Mouse (Mus musculus): ENCODE results near the gene Gjb5. TPM values are rescaled to one million over a fixed set of nuclear protein-coding genes. Genes with fewer than 3 reads are reported as not detected.
A peak's percentile ranks its signal among the peaks of the same experiment; 100 is the strongest.

Gene Gjb5
- polyA plus RNA-seq, 1 experiment from 2014 or later: 0.37 TPM

DNA sequence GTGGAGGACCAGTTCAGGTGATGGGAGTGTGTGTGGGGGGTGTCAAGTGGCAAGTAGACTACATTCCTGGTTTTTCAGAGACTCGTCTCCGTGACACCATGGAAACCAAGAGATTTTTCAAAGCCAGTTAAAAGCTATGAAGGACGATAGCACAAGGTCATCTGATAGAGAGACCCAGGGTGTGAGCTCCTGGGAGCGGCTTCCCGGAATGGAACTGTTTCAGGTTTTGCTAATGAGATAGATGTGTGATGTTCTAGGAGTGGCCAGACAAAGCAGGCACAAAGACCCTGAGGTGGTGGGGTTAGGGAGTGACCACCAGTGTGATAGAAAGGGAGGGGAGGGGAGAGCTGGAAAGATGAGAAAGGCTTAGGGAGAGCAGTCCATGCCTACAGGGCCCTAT is 13.0 kb downstream of the Gjb5 start:
- H3K4me3 ChIP-seq: no peak overlapping the region
- H3K27ac ChIP-seq (replicated peaks): no peak overlapping the region
- H3K9ac ChIP-seq: no peak overlapping the region
- H3K27me3 ChIP-seq (replicated peaks): peaks cover 8% of the 10 kb centered on the region; the same call in 1 of the 2 replicates
- no peak overlapping the region for H3K4me2 ChIP-seq
- H3K36me3 ChIP-seq: no peaks in the 10 kb centered on the region
- no peaks in the 10 kb centered on the region for H3K4me1 ChIP-seq
- ATAC-seq (ENCODE audit: extremely low read depth, insufficient number of reproducible peaks, low FRiP score, low TSS enrichment): no peak
- WGBS: 61% methylated on average over 5 of the region's 5 CpGs
- H3K9me3 ChIP-seq: no peaks in the 10 kb centered on the region

DNA sequence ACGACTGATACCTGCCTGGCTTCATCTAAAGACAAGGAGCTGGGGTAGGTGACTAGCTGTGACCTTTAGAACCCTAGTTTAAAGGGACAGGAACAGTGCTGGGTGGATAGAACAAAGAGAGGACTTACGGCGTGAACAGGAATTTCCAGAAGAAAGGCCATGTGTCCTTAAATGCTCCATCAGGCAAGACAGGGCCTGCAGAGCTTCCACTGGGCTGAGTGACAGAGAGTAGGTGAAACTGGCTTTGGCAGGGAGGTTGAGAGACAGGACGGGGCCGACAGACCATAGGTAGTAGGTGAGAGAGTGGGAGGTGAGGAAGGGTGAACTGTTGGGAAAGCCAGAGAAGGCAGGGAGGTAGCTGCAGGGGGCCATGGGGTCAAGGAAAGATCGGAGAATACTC is 16.6 kb downstream of the Gjb5 start:
- peaks cover 5% of the 10 kb centered on the region; the same call in 1 of the 2 replicates for H3K27me3 ChIP-seq (replicated peaks)
- H3K9me3 ChIP-seq: no peaks in the 10 kb centered on the region
- H3K36me3 ChIP-seq: no peaks in the 10 kb centered on the region
- 47% methylated on average over 6 of the region's 6 CpGs for WGBS
- no peak for ATAC-seq (ENCODE audit: extremely low read depth, insufficient number of reproducible peaks, low FRiP score, low TSS enrichment)
- H3K4me1 ChIP-seq: no peaks in the 10 kb centered on the region
- H3K4me2 ChIP-seq: no peak overlapping the region
- H3K4me3 ChIP-seq: no peak overlapping the region
- H3K27ac ChIP-seq (replicated peaks): no peak overlapping the region
- no peak overlapping the region for H3K9ac ChIP-seq

DNA sequence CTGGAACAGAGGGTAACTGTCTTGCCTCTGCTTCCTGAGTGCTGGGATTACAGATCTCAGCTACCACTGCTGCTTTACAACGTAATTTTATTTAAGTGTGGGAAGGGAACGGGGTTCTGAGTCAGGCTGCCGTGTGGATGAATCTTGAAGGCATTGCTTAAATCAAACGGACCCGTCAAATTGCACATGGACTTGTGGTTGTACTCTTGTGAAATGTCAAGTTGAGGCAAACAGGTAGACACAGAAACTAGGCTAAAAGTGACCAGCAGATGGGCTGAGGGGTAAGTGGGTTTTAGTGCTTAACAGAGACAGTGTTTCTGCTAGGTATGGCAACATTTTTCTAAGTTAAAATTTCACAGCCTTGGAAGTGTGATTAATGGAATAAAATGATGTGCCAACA is 20.3 kb downstream of the Gjb5 start:
- Histone ChIP-seq H3K27ac (replicated peaks) (no peak overlapping the region), H3K9ac (no peak overlapping the region), H3K4me3 (no peak overlapping the region), H3K4me1 (no peaks in the 10 kb centered on the region), H3K36me3 (no peaks in the 10 kb centered on the region), H3K9me3 (no peaks in the 10 kb centered on the region), H3K27me3 (replicated peaks) (peaks cover 11% of the 10 kb centered on the region), H3K4me2 (no peak overlapping the region)
- WGBS: 82% methylated on average over 5 of the region's 5 CpGs
- no peak for ATAC-seq (ENCODE audit: extremely low read depth, insufficient number of reproducible peaks, low FRiP score, low TSS enrichment)

DNA sequence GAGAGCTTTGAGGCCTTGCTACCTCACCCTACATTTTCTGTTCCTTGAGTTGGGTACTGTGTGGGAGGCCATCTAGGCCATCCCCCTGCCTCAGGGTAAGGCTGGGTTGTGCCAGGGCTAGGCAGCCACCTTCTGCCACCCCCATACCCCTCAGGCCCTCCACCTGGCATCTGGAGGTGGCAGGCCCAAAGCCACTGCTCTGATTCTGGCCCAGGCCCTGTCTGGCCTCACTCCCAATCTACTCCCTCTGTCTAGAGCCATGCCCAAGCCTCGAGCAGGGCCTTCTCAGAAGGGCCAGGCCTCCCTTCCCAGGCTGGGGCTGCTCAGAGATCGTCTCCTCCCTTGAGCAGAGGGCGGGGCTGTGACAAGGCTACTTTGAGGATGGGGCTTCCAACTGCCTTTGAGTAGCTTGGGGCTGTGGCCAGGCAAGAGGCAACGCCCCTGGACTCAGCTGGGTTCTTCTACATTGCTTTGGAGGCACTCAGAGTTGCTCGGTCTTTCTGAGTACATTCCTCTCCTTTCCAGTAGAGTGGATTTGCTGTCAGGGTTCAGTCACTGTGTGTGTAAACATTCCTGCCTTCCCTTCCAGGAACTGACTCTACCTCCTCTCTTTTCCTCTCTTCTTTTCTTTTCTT is 23.0 kb downstream of the Gjb5 start:
- peaks cover 33% of the 10 kb centered on the region for H3K27me3 ChIP-seq (replicated peaks)
- H3K4me3 ChIP-seq: no peak overlapping the region
- H3K27ac ChIP-seq (replicated peaks): no peak overlapping the region
- H3K4me2 ChIP-seq: no peak overlapping the region
- H3K9ac ChIP-seq: no peak overlapping the region
- H3K36me3 ChIP-seq: no peaks in the 10 kb centered on the region
- no peaks in the 10 kb centered on the region for H3K9me3 ChIP-seq
- H3K4me1 ChIP-seq: peaks cover 15% of the 10 kb centered on the region
- WGBS: 26% methylated on average over 5 of the region's 5 CpGs
- ATAC-seq (ENCODE audit: extremely low read depth, insufficient number of reproducible peaks, low FRiP score, low TSS enrichment): no peak

DNA sequence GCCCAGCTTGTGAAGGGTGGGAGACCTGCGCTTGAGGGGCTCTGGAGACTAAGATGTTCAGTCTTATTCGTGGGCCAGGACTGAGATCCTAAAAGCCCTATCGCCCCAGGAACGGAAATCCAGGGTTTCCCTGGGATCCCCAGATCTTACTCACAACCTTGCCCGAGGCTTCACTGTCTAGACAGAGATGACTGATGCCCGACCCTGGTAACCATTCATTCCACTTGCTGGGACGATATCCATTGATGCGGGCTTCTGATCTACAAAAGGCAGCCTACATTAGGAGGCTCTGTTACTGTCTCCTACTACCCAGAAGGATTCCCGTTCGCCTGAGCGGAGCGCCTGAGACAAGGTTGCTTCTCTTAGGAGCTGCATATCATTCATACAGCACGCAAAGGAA is 26.8 kb downstream of the Gjb5 start:
- no peaks in the 10 kb centered on the region for H3K9me3 ChIP-seq
- H3K9ac ChIP-seq: no peak overlapping the region
- 20% methylated on average over 13 of the region's 13 CpGs for WGBS
- peak overlapping the region; percentile 60; the same call in 1 of the 2 replicates for H3K4me2 ChIP-seq
- ATAC-seq (ENCODE audit: extremely low read depth, insufficient number of reproducible peaks, low FRiP score, low TSS enrichment): no peak
- H3K4me1 ChIP-seq: peaks cover 20% of the 10 kb centered on the region
- no peak overlapping the region for H3K4me3 ChIP-seq
- no peak overlapping the region for H3K27ac ChIP-seq (replicated peaks)
- no peaks in the 10 kb centered on the region for H3K36me3 ChIP-seq
- H3K27me3 ChIP-seq (replicated peaks): peaks cover 70% of the 10 kb centered on the region

DNA sequence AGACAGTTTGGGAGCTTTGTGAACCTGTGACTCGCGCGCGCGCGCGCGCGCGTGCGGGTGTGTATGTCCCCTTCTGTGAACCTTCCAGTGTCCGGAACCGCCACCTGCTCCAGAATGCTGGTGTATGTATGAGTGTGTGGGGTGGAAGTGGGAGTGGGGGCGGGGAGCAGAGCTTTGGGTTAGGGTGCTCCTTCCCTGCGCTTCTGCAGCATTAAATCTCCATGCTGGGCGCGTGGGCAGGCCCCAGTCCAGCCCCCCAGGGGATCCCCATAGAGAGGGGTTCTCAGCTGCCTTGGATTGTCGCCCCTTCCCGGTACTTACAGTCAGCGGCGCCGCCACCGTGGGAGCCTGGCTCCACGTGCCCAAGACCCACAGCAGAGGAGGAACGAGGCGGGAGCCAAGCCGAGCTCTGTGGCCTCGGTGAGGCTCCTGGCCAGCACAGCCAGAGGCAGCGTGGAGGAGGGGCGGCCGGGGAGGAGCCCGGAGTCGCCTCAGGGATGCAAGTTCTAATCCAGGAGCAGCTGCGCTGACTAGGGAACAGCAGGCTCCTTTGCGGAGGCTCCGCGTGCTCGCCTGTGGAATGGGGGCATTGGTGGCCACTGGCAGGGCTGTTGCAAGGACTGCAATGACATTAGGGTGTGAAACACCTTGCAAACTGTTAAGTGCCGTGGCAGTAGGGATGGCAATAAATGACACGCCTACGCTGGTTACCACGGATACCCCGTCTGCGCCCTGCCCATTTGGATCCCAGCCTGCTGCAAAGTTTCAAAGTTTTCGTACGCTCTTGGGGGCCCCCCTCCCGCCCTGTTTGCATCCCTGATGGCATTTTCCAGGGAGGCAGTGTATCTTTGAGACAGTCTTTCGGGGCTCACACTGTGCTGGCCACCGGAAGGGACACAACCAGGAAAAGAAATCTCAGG is 27.5 kb downstream of the Gjb5 start, which contains the start of gene Gjb3:
Gene Gjb3, minus strand, starts transcription at position 664 of the 920 bp plus-strand sequence.
- 2% methylated on average over 48 of the region's 49 CpGs for WGBS
- Histone ChIP-seq H3K27ac (replicated peaks) (no peak within 1 kb of the TSS), H3K9me3 (no peaks in the 10 kb centered on the region), H3K27me3 (replicated peaks) (peaks cover 77% of the 10 kb centered on the region), H3K36me3 (no peaks in the 10 kb centered on the region), H3K9ac (peak within 1 kb of the TSS; percentile 59), H3K4me1 (peaks cover 20% of the 10 kb centered on the region), H3K4me2 (peak within 1 kb of the TSS; percentile 60), H3K4me3 (peak within 1 kb of the TSS; percentile 39)
- ATAC-seq (ENCODE audit: extremely low read depth, insufficient number of reproducible peaks, low FRiP score, low TSS enrichment): no peak

DNA sequence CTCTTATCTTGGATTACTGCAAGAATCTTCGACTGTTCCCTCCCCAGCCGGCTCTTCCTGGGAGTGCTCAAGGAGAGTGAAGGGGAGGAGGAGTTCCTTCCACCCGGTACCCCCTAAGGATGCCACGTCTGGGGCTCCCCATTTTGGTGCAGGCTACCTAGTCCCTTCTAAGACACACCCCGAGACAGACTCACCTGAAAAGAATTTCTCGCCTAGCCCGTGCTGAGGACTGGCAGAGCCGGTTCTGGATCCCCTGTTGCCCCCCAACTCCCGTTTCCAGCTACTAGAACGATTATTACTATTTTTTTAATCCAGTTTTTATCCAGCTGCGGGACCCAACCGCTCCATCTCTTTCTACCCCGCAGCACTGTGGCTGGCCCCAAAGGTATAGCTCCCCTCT is 28.2 kb downstream of the Gjb5 start:
- Histone ChIP-seq H3K36me3 (no peaks in the 10 kb centered on the region), H3K4me3 (peak overlapping the region; percentile 39), H3K9ac (0 out of 2 replicates have a peak overlapping the region, but pooled peaks have one; percentile 59), H3K27me3 (replicated peaks) (peaks cover 83% of the 10 kb centered on the region), H3K4me2 (peak overlapping the region; percentile 60), H3K27ac (replicated peaks) (no peak overlapping the region), H3K4me1 (peaks cover 20% of the 10 kb centered on the region), H3K9me3 (no peaks in the 10 kb centered on the region)
- no peak for ATAC-seq (ENCODE audit: extremely low read depth, insufficient number of reproducible peaks, low FRiP score, low TSS enrichment)
- WGBS: 2% methylated on average over 13 of the region's 13 CpGs

DNA sequence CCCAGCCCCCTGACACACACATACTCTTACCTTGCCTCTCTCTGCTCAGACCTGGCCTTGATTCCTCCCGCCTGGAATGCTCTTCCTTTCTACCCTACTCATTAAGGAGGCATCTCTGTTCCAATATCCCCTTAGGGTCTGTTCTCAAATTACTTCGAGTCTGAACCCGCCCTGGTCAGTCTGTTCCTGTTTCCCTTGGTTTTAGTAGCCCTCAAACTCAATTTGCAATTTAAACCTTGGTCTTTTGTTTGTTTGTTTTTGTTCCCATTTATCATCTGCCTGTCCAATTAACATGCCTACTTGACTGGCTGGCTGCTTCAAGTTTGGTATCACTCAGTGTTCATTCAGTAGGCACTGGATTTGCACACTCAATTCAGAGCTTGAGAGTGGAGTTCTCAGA is 28.9 kb downstream of the Gjb5 start:
- no peak overlapping the region for H3K9ac ChIP-seq
- H3K27ac ChIP-seq (replicated peaks): no peak overlapping the region
- no peak overlapping the region for H3K4me3 ChIP-seq
- no peak for ATAC-seq (ENCODE audit: extremely low read depth, insufficient number of reproducible peaks, low FRiP score, low TSS enrichment)
- peaks cover 20% of the 10 kb centered on the region for H3K4me1 ChIP-seq
- peaks cover 86% of the 10 kb centered on the region for H3K27me3 ChIP-seq (replicated peaks)
- 19% methylated on average over 3 of the region's 3 CpGs for WGBS
- no peaks in the 10 kb centered on the region for H3K36me3 ChIP-seq
- H3K9me3 ChIP-seq: no peaks in the 10 kb centered on the region
- H3K4me2 ChIP-seq: no peak overlapping the region

DNA sequence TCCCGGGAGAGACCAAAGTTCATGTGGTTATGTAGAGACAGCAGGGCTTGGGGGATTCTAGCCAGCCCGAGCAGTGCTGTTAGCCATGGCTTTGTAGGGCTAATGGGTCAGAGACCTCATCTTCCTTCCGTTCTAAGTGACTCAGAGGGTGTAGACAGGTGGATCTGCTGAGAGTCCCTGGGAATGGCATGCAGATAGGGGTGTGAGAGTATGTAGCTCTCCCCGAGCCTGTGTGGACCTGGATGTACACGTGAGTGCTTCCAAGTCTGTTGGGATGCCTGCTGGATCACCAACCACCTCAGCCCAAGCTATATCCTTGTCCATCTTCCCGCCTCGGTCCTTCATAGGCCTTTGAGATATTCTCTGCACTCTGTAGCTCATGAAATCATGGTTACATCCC is 29.6 kb downstream of the Gjb5 start:
- Histone ChIP-seq H3K36me3 (no peaks in the 10 kb centered on the region), H3K4me2 (no peak overlapping the region), H3K4me1 (peaks cover 20% of the 10 kb centered on the region), H3K4me3 (no peak overlapping the region), H3K9me3 (no peaks in the 10 kb centered on the region), H3K9ac (no peak overlapping the region), H3K27me3 (replicated peaks) (peaks cover 89% of the 10 kb centered on the region), H3K27ac (replicated peaks) (no peak overlapping the region)
- WGBS: 45% methylated on average over 7 of the region's 7 CpGs
- no peak for ATAC-seq (ENCODE audit: extremely low read depth, insufficient number of reproducible peaks, low FRiP score, low TSS enrichment)

DNA sequence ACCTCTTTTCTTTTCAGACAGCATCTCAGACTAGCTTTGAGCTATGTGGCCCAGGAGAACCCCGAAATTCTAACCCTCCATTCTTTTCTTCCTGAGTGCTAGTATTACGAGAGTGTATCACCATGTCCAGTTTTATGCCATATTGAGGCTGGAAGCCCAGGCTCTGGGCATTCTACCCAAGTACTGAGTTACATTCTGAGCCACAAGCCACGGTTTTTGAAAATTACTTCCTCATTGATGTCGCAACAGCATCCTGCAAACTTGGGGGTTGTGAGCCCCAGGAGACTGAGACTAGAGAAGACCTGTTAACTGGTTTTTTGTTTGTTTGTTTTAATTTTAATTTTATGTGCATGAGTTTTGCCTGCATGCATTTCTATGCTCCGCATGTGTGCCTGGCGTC is 30.2 kb downstream of the Gjb5 start:
- no peaks in the 10 kb centered on the region for H3K36me3 ChIP-seq
- no peak overlapping the region for H3K9ac ChIP-seq
- no peak overlapping the region for H3K27ac ChIP-seq (replicated peaks)
- no peak for ATAC-seq (ENCODE audit: extremely low read depth, insufficient number of reproducible peaks, low FRiP score, low TSS enrichment)
- H3K4me3 ChIP-seq: no peak overlapping the region
- H3K9me3 ChIP-seq: no peaks in the 10 kb centered on the region
- H3K4me2 ChIP-seq: no peak overlapping the region
- peaks cover 20% of the 10 kb centered on the region for H3K4me1 ChIP-seq
- H3K27me3 ChIP-seq (replicated peaks): peaks cover 86% of the 10 kb centered on the region
- WGBS: 63% methylated on average over 6 of the region's 6 CpGs

DNA sequence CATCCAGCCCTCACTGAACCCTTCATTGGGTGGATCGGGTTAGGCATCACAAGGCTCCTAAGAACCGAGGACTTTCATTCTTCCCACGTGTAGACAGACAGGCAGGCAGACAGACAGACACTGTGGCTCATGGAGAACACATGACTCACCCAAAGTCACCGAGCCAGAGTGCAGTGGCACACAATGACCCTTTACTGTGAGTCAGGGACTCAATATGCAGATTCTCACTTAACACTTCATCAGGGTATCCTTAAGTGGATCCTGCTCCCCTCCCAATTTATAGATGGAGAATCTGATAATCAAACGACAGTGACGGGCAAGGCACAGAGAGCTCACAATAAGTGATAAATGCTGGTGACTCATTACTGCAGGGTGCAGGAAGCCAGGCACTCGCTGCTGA is 30.7 kb downstream of the Gjb5 start:
- H3K27me3 ChIP-seq (replicated peaks): peaks cover 81% of the 10 kb centered on the region
- no peak for ATAC-seq (ENCODE audit: extremely low read depth, insufficient number of reproducible peaks, low FRiP score, low TSS enrichment)
- WGBS: 24% methylated on average over 7 of the region's 7 CpGs

More for the DNA sequence above, 30.7 kb downstream of the Gjb5 start:
- Histone ChIP-seq H3K9ac (no peak overlapping the region), H3K4me3 (no peak overlapping the region), H3K27ac (replicated peaks) (no peak overlapping the region), H3K4me1 (peaks cover 20% of the 10 kb centered on the region), H3K36me3 (no peaks in the 10 kb centered on the region), H3K4me2 (no peak overlapping the region), H3K9me3 (no peaks in the 10 kb centered on the region)

Measured in heart, embryonic 13.5 days (tissue).